Mouse (Mus musculus): ENCODE data around the gene Olfr464. TPM values are rescaled to one million over a fixed set of nuclear protein-coding genes. Genes with fewer than 3 reads are reported as not detected.

Olfr464 gene
- polyA plus RNA-seq (2012; ENCODE audit: low replicate concordance), result not detected in 2 replicates

GRCm38 (mm10) chr11:87920966-87921365 is at the start of gene Olfr464:
Gene Olfr464, minus strand, starts transcription at chr11:87920967.

GRCm38 (mm10) chr11:87897287-87897686 is 23.5 kb downstream of the Olfr464 start, which contains the start of gene Olfr463:
Gene Olfr463, minus strand, starts transcription at chr11:87897387.

GRCm38 (mm10) chr11:87892168-87892567 is 28.6 kb downstream of the Olfr464 start, which contains the start of gene Olfr462:
Gene Olfr462, minus strand, starts transcription at chr11:87892268.

GRCm38 (mm10) chr11:87875436-87875835 is 45.3 kb downstream of the Olfr464 start, which contains the start of gene Epx:
Gene Epx, minus strand, starts transcription at chr11:87875536.

Other genes starting within 250 kb of the Olfr464 start
- gene Supt4a, start 183.4 kb downstream of the Olfr464 start, polyA plus RNA-seq (2012; ENCODE audit: low replicate concordance), result 6.9 and 8.2 TPM in 2 replicates
- gene Tspoap1, start 160.4 kb downstream of the Olfr464 start, polyA plus RNA-seq (2012; ENCODE audit: low replicate concordance), result 10.2 and 13.9 TPM in 2 replicates
- gene Mpo, start 127.4 kb downstream of the Olfr464 start, polyA plus RNA-seq (2012; ENCODE audit: low replicate concordance), result 4.0 and 8.8 TPM in 2 replicates
- not detected in 2 replicates for gene Lpo, start 92.7 kb downstream of the Olfr464 start, polyA plus RNA-seq (2012; ENCODE audit: low replicate concordance)
- 1.4 and 1.7 TPM in 2 replicates for gene Mks1, start 67.8 kb downstream of the Olfr464 start, polyA plus RNA-seq (2012; ENCODE audit: low replicate concordance)
- gene Epx, start 45.4 kb downstream of the Olfr464 start, polyA plus RNA-seq (2012; ENCODE audit: low replicate concordance), result 0.13 TPM in 1 of 2 replicates, not detected in the other
- gene Olfr462, start 28.7 kb downstream of the Olfr464 start, polyA plus RNA-seq (2012; ENCODE audit: low replicate concordance), result not detected in 2 replicates
- gene Olfr463, start 23.6 kb downstream of the Olfr464 start, polyA plus RNA-seq (2012; ENCODE audit: low replicate concordance), result not detected in 2 replicates
- 19.0 and 28.2 TPM in 2 replicates for gene Dynll2, start 66.6 kb upstream of the Olfr464 start, polyA plus RNA-seq (2012; ENCODE audit: low replicate concordance)
- gene Srsf1, start 126.4 kb upstream of the Olfr464 start, polyA plus RNA-seq (2012; ENCODE audit: low replicate concordance), result 170 and 245 TPM in 2 replicates
- 4.7 and 4.8 TPM in 2 replicates for gene Vezf1, start 147.3 kb upstream of the Olfr464 start, polyA plus RNA-seq (2012; ENCODE audit: low replicate concordance)
- gene Cuedc1, start 177.1 kb upstream of the Olfr464 start, polyA plus RNA-seq (2012; ENCODE audit: low replicate concordance), result 0.96 and 2.3 TPM in 2 replicates

All from leukemia stem cell, adult 10-12 weeks (primary cell).